Comparison of ENCODE assay signal across 8 mouse cellular contexts in genomic region chr19:46043380-46043779, GRCm38 (mm10). TPM values are rescaled to one million over a fixed set of nuclear protein-coding genes. Genes with fewer than 3 reads are reported as not detected.
DNase-seq lines count a peak whose midpoint lies in the region; ATAC-seq and TF ChIP-seq lines count a peak whose summit lies in the region.

No protein-coding gene starts in this region.

- H3K4me1 ChIP-seq in thymus, adult 2 months (replicated peaks; ENCODE audit: control insufficient read depth, insufficient read depth, low read length): peaks cover 46% of the 10 kb centered on the region
- H3K4me1 ChIP-seq in forebrain, embryonic 13.5 days: peaks cover 62% of the 10 kb centered on the region
- H3K4me1 ChIP-seq in intestine, embryonic 14.5 days (replicated peaks; ENCODE audit: control insufficient read depth, insufficient read depth, low read length): peaks cover 61% of the 10 kb centered on the region

- peak overlapping the region; percentile 100 for H3K4me2 ChIP-seq in forebrain, embryonic 13.5 days
- peak overlapping the region; percentile 100 for H3K4me2 ChIP-seq in intestine, embryonic 14.5 days (ENCODE audit: low read length)

- no peaks in the 10 kb centered on the region for H3K36me3 ChIP-seq in thymus, adult 2 months (ENCODE audit: control insufficient read depth, insufficient read depth, low read length)
- H3K36me3 ChIP-seq in forebrain, embryonic 13.5 days (ENCODE audit: poor library complexity, severe bottlenecking): no peaks in the 10 kb centered on the region
- no peaks in the 10 kb centered on the region for H3K36me3 ChIP-seq in intestine, embryonic 14.5 days (ENCODE audit: control insufficient read depth, insufficient read depth, low read length)

- peak overlapping the region; percentile 29; the same call in 1 of the 2 replicates for H3K27ac ChIP-seq in thymus, adult 2 months (ENCODE audit: control insufficient read depth, insufficient read depth, low read length)
- H3K27ac ChIP-seq in forebrain, embryonic 13.5 days: peak overlapping the region; percentile 99
- H3K27ac ChIP-seq in intestine, embryonic 14.5 days (ENCODE audit: low read depth): peak overlapping the region; percentile 93; the same call in 1 of the 2 replicates

- ATAC-seq in forebrain, embryonic 13.5 days: no peak
- no peak for ATAC-seq in intestine, embryonic 14.5 days (replicated peaks; ENCODE audit: low FRiP score, low TSS enrichment, low read depth)

- no peaks in the 10 kb centered on the region for H3K27me3 ChIP-seq in thymus, adult 2 months (ENCODE audit: control insufficient read depth, insufficient read depth, low read length)
- no peaks in the 10 kb centered on the region for H3K27me3 ChIP-seq in forebrain, embryonic 13.5 days
- H3K27me3 ChIP-seq in intestine, embryonic 14.5 days (replicated peaks; ENCODE audit: control insufficient read depth, insufficient read depth, low read length): no peaks in the 10 kb centered on the region

- no peak for TF ChIP-seq CTCF in thymus, adult 2 months (IDR thresholded peaks at IDR 0.05; ENCODE audit: borderline replicate concordance, control insufficient read depth, extremely low read depth, insufficient read depth, low read length, poor library complexity)

- 58% methylated on average over 7 of the region's 7 CpGs for WGBS in thymus, adult 2 months
- WGBS in forebrain, embryonic 13.5 days: 58% methylated on average over 7 of the region's 7 CpGs
- 55% methylated on average over 7 of the region's 7 CpGs for WGBS in intestine, embryonic 14.5 days

- no peak for DNase-seq in thymus, adult 2 months
- DNase-seq in thymus, postnatal 36 days: no peak
- no peak for DNase-seq in intestine, embryonic 14.5 days (ENCODE audit: low spot score)
- peak; percentile 66 for DNase-seq in lung, postnatal 10 days
- DNase-seq in testis, postnatal 14 days (ENCODE audit: low spot score): no peak
- DNase-seq in natural killer cell, adult 2 months (ENCODE audit: low spot score in 2 of 2): no peak
- DNase-seq in retina, embryonic 14.5 days (ENCODE audit: low spot score): no peak

- no peak for TF ChIP-seq POLR2A in thymus, adult 2 months (IDR thresholded peaks at IDR 0.05; ENCODE audit: control insufficient read depth, extremely low read depth, insufficient read depth, low read length, poor library complexity)

- peak overlapping the region; percentile 99; the same call in 1 of the 2 replicates for H3K9ac ChIP-seq in forebrain, embryonic 13.5 days
- H3K9ac ChIP-seq in intestine, embryonic 14.5 days (ENCODE audit: low read length): no peak overlapping the region

- no peak overlapping the region for H3K4me3 ChIP-seq in thymus, adult 2 months (ENCODE audit: control insufficient read depth, insufficient read depth, low read length)
- H3K4me3 ChIP-seq in forebrain, embryonic 13.5 days: peak overlapping the region; percentile 95
- H3K4me3 ChIP-seq in intestine, embryonic 14.5 days (ENCODE audit: low read depth, low read length): peak overlapping the region; percentile 87

- no peaks in the 10 kb centered on the region for H3K9me3 ChIP-seq in forebrain, embryonic 13.5 days (replicated peaks)
- no peaks in the 10 kb centered on the region for H3K9me3 ChIP-seq in intestine, embryonic 14.5 days (ENCODE audit: control insufficient read depth, low read length)

RNA-seq across cellular contexts. Expression of gene Pprc1, which starts 1.3 kb away (rescaled TPM):
- polyA plus RNA-seq in thymus, adult 2 months (2012; rRNA removed): 42.8 and 44.1 TPM in 2 replicates
- polyA plus RNA-seq in forebrain, embryonic 13.5 days (2015; fragmentation: Nextera tagmentation; extraction: Ambion mirVana): 22.3 and 26.6 TPM in 2 replicates
- 48.8 and 51.0 TPM in 2 replicates for polyA plus RNA-seq in intestine, embryonic 14.5 days (2014; fragmentation: Nextera tagmentation; extraction: Ambion mirVana)

RNA-seq across cellular contexts. Expression of gene Ldb1, which starts 1.6 kb away (rescaled TPM):
- 699 and 772 TPM in 2 replicates for polyA plus RNA-seq in thymus, adult 2 months (2012; rRNA removed)
- polyA plus RNA-seq in forebrain, embryonic 13.5 days (2015; fragmentation: Nextera tagmentation; extraction: Ambion mirVana): 118 and 119 TPM in 2 replicates
- 65.6 and 74.6 TPM in 2 replicates for polyA plus RNA-seq in intestine, embryonic 14.5 days (2014; fragmentation: Nextera tagmentation; extraction: Ambion mirVana)

RNA-seq across cellular contexts. Expression of gene Nolc1, which starts 32.3 kb away (rescaled TPM):
- polyA plus RNA-seq in thymus, adult 2 months (2012; rRNA removed): 19.5 and 23.3 TPM in 2 replicates
- polyA plus RNA-seq in forebrain, embryonic 13.5 days (2015; fragmentation: Nextera tagmentation; extraction: Ambion mirVana): 87.8 and 94.8 TPM in 2 replicates
- 109 and 110 TPM in 2 replicates for polyA plus RNA-seq in intestine, embryonic 14.5 days (2014; fragmentation: Nextera tagmentation; extraction: Ambion mirVana)

RNA-seq across cellular contexts. Expression of gene Hps6, which starts 40.1 kb away (rescaled TPM):
- 9.4 and 11.9 TPM in 2 replicates for polyA plus RNA-seq in thymus, adult 2 months (2012; rRNA removed)
- polyA plus RNA-seq in forebrain, embryonic 13.5 days (2015; fragmentation: Nextera tagmentation; extraction: Ambion mirVana): 1.6 and 1.9 TPM in 2 replicates
- 4.7 and 5.2 TPM in 2 replicates for polyA plus RNA-seq in intestine, embryonic 14.5 days (2014; fragmentation: Nextera tagmentation; extraction: Ambion mirVana)

RNA-seq across cellular contexts. Expression of gene Armh3, which starts 45.1 kb away (rescaled TPM):
- polyA plus RNA-seq in thymus, adult 2 months (2012; rRNA removed): 10.9 and 11.2 TPM in 2 replicates
- polyA plus RNA-seq in forebrain, embryonic 13.5 days (2015; fragmentation: Nextera tagmentation; extraction: Ambion mirVana): 17.0 and 21.5 TPM in 2 replicates
- 15.0 and 16.6 TPM in 2 replicates for polyA plus RNA-seq in intestine, embryonic 14.5 days (2014; fragmentation: Nextera tagmentation; extraction: Ambion mirVana)

Comparison
In these comparisons a context has a peak if more than half of its experiments do, and no peak if none do; other contexts are left out.
1. H3K27ac ChIP-seq: peak in every context shown above with its lines; median percentile 99 in forebrain, embryonic 13.5 days; 93 in intestine, embryonic 14.5 days; 29 in thymus, adult 2 months.